Mouse (Mus musculus) erythroblast, embryonic 14.5 days (primary cell): Measurements from ENCODE around the gene Fam110a.

Experiments used
- GATA1 ChIP-seq: IDR thresholded peaks from 2 replicates; pipeline ENCODE4 v1.6.1; 2012; ENCODE audit warnings: low read length, inconsistent platforms, mixed read lengths
- TAL1 ChIP-seq: IDR thresholded peaks from 3 replicates; pipeline ENCODE4 v1.6.1; 2012; ENCODE audit warnings: low read length, inconsistent platforms, mixed read lengths

DNA sequence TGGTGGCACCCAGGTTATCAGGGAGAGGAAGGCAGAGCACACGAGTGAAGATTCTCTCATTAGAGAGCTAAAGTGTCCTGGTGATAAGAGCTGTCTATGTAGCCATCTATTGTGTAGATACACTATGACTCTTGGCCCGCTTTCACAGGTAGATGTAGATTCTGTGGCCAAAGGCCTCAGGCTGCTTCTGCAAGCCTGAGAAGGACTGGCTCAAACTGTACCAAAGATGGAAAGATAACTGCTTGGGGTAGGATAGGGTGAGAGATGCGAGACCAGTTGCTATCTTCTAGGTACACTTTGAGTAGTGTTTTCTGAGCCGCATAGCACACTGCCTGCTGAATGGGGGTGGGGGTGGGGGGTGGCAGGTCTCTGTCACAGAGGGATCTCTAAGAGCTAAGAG is 18.9 kb upstream of the Fam110a start:
- TF ChIP-seq TAL1 (no peak), GATA1 (no peak)
